Mouse (Mus musculus): ENCODE results near the gene Sdhaf3.

- TF ChIP-seq CTCF (conservative IDR thresholded peaks at IDR 0.05; ENCODE audit: low read length) (peak; percentile 56), POU5F1 (IDR thresholded peaks at IDR 0.05; ENCODE audit: borderline replicate concordance, low read length) (no peak), NANOG (IDR thresholded peaks at IDR 0.05; ENCODE audit: borderline replicate concordance, low read length) (no peak)
These were observed 40.8 kb upstream of the Sdhaf3 start for GRCm38 (mm10) chr6:6914849-6915525.

Measured in E14TG2a.4 (cell line).